Mouse (Mus musculus): ENCODE data around the gene Folr1.

Gene Folr1

DNA sequence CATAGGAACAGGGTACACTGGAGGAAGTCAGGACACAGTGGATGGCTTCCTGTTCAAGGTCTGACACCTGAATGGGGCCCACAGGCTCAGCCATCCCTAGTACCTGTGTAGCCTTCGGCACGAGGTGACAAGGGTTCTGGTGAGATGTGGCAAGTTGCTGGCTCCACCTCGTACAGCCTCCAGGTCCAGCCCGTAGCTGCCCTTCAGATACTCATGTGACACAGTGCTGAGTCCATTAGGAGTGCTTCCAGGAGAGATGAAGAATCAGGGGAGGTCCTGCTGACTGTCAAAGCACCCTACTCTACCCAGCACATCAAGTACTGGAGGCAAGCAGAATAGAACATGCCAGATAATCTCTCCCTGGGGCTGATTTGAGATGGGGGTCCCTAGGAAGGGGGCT, 38.2 kb downstream of the Folr1 start:
- no peak for DNase-seq (ENCODE audit: extremely low spot score)

DNA sequence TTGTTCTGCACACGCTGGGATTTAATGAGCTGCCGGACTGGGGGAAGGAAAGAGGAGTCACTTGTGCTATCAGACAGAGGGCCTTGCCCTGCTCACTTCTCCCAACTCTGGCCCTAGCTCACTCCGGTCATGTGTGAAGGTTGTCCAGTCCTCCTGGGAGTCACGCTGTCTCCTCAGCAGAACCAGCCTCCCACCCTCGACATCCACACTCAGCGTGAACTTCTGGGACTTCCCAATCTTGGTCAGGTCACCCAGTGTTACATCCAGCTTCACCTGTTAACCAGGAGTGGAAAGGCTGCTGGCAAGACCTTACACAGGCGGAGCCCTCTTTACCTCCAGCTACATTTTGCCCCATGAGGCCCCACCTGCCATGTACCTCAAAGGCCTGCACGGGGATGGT, 39.2 kb downstream of the Folr1 start:
- DNase-seq (ENCODE audit: extremely low spot score) = no peak

DNA sequence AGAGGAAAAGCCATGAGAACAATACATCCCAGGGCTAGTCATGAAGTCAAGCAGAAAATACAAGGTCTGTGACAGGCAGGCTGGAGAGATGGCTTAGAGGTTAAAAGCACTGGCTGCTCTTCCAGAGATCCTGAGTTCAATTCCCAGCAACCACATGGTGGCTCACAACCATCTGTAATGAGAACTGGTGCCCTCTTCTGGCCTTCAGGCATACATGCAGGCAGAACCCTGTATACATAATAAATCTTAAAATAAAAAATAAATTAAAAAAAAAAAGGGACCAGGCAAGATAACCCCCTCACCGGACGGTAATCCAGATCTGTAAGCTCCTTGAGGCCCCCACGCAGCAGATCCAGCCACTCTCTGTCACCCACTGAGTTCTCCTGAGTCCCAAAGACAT, 40.2 kb downstream of the Folr1 start:
- no peak for DNase-seq (ENCODE audit: extremely low spot score)

DNA sequence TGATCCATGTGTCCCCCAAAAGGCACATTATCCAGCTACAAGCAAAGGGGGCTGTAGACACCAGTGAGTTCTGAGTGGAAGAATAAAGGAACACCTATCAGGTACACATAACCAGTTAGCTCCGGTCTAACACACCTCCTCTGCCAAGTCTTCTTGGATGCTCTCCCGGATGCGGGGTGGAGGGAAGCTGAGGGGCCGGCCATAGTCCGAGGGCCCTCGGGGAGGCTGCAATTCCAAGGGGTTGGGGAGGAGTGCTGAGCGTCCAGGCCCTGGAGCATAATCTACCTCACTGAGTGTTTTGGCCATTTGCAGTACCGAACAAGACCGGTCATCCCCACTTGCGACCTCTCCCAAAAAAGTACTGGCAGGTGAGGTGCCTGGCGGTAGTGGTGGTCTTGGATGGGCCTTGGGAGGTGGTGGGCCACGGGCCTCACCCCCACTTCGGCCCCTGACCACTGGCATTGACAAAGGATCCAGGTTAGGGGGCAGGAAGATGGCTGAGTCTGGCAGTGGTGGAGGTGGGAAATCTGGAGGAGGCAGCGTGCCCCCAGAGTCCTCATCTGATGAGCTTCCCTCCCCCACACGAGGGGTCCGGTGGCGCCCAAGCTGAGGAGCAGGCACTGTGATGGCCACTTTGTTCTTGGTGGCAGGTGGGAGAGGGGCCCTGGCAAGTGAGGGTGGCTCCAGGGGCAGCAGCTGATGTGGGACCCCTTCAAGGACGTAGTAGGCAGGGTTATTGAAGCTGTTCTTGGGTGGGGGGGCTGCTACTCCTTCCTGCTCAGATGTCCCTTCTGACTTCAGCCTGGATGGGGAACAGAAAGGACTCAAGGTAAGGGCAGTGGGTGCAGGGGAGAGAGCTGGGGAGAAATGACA, 46.6 kb downstream of the Folr1 start:
- no peak for DNase-seq (ENCODE audit: extremely low spot score)

DNA sequence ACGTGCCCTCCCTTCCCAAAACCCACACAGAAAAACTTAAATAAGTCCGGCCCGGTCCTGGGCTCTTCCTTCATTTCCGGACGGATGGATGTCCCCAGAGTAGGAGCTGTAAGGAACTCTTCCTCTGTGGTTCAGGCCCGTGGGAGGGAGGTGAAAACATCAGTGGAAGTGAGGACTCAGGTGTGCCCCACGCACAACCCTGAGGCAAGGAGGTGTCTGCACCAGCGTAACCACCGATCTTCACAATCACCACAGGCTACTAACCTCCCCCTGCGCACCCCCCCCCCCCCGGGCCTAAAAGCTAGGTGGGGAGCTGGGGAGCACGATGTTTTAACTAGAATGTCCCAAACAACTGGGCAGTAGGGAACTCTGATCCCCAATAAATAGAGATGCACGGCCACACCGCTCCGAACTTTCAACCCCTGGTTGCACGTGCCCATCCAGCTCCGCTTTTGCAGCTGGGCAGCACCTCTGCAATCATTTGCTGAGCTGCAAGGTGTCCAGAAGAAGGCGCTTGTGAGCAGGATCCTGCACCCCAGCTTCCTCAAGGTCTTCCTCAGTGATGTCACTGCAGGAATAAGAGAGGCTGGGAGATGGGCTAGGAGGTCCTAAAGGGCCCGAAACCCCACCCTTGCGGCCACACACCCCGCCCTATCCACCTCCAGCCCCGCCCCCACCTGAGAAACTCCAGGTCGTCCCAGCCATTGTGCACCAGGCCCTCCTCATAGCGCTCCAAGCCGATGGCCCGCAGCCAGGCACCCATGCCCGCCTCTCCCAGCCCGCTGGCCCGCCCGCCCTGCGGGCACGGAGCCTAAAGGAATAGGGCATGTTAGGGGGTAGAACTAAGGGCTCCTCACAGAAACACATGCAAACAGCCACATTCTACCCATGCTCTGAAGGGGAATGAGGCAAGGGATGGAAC, 47.5 kb downstream of the Folr1 start:
- DNase-seq (ENCODE audit: extremely low spot score) = peak; percentile 58

DNA sequence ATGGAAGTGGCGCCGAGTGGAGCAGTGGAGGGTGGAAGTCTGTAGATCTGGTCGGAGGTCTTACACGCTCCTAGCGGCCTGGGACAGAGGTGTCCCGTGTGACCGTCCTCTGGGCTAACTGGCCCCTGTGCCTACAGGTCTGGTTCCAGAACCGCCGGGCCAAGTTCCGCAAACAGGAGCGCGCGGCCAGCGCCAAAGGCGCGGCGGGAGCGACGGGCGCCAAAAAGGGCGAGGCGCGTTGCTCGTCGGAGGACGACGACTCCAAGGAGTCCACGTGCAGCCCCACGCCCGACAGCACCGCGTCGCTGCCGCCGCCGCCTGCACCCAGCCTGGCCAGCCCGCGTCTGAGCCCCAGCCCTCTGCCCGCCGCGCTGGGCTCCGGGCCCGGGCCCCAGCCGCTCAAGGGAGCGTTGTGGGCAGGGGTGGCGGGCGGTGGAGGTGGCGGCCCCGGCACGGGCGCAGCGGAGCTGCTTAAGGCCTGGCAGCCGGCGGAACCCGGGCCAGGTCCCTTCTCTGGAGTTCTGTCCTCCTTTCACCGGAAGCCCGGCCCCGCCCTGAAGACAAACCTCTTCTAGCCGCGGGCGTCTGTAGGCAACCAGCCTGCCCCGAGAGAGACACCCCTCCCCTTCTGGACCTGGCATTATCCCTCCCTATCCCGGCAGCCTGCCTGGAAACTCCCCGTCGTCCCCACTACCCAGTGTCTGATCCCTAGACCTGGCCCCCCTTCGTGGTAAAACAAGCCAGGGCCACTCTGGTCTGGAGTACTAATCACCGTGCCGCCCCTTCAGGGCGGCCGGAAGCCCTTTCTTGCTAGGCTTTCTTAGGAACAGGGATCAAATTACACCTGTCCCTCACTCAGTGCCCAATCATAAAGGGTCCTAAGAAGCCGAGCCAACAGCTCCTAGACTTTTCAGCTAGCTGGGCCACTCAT, 48.8 kb downstream of the Folr1 start:
- DNase-seq (ENCODE audit: extremely low spot score) = peak; percentile 88

DNA sequence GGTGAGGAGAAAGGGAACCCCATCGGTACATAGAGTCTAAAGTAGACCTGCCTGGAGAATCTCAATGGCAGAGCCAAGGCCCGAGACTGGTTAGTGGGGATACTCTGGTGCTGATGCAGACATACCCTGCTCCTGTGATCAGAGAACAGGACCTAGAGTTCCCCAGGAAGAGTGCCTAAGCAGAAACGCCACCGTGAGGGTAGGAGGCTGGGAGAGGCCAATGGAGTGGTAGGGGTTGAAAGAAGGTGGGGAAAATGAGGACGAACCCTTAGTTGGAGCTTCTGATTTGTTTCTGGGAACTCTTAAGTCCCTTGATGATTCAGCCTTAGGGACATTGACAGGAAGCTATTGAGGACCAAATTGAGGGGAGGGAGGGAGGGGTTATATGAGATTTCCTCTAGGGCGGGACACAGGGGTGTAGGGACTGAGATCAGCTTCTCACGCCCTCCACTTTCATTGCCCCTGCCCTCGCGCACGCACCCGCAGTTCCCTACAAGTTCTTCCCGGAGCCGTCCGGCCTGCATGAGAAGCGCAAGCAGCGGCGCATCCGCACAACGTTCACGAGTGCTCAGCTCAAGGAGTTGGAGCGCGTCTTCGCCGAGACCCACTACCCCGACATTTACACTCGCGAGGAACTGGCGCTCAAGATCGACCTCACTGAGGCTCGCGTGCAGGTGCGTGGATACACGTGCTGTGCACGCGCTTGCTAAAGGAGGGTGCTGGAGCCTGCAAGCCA, 50.1 kb downstream of the Folr1 start:
- DNase-seq (ENCODE audit: extremely low spot score) = peak; percentile 41

DNA sequence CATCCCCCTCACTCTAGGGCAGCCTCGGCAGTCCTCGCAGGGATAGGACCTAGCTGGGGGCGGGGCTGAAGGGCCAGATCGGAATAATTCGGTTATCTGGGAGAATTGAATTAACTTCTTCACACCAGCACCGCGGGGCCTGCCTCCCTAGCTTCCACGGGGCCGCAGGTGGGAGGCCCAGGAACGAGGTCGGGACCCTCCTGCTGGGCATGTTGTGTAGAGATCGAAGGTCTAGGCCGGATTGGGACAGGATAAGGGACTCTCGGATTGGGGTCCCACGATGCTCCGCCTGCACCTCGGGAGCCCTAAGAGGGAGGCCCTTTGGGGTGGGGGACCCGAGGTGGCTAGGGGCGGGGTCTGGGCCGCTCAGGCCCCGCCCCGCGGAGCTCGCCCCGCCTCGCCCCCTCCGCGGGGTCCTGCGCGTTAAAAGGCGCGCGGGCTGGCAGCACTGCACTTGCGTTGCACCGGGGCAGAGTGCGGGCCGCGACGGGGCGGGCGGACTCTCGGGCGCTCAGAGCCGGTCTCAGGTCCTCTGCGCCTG, 52.7 kb downstream of the Folr1 start, which contains the start of gene Phox2a:
Gene Phox2a (plus strand): TSS at position 453 of the 541 bp plus-strand sequence.
- DNase-seq (ENCODE audit: extremely low spot score) = no peak
